Mouse (Mus musculus) hindbrain, embryonic 13.5 days (tissue): ENCODE data around the gene Radil. TPM values are rescaled to one million over a fixed set of nuclear protein-coding genes. Genes with fewer than 3 reads are reported as not detected.
A peak's percentile ranks its signal among the peaks of the same experiment; 100 is the strongest.

Source experiments
- ATAC-seq: fragments of 200-750 bp; cut with Nextera tagmentation; 2 replicates; pipeline ENCODE4 v1.8.0; 2017; ENCODE audit warnings: moderate TSS enrichment; ENCODE audit not compliant: low FRiP score
- H3K27ac ChIP-seq: fragments of 300-500 bp; sonication (generic); 2 replicates; pipeline ENCODE4 v1.5.1; 2015; ENCODE audit warnings: inconsistent platforms, mild to moderate bottlenecking, moderate library complexity
- H3K27me3 ChIP-seq: fragments of 300-500 bp; sonication (generic); 2 replicates; pipeline ENCODE4 v1.6.1; 2015; ENCODE audit warnings: mild to moderate bottlenecking, inconsistent platforms
- H3K36me3 ChIP-seq: fragments of 300-500 bp; sonication (generic); 2 replicates; pipeline ENCODE4 v1.6.1; 2015; ENCODE audit warnings: mild to moderate bottlenecking, inconsistent platforms
- H3K4me1 ChIP-seq: fragments of 300-500 bp; sonication (generic); replicated peaks from 2 replicates; pipeline ENCODE4 v1.6.1; 2015; ENCODE audit warnings: inconsistent platforms
- H3K4me2 ChIP-seq: fragments of 300-500 bp; sonication (generic); 2 replicates; pipeline ENCODE4 v1.6.1; 2015; ENCODE audit warnings: inconsistent platforms, mild to moderate bottlenecking, moderate library complexity
- H3K4me3 ChIP-seq: fragments of 300-500 bp; sonication (generic); 2 replicates; pipeline ENCODE4 v1.5.1; 2015; ENCODE audit warnings: mild to moderate bottlenecking, inconsistent platforms
- H3K9ac ChIP-seq: fragments of 300-500 bp; sonication (generic); 2 replicates; pipeline ENCODE4 v1.6.1; 2015; ENCODE audit warnings: mild to moderate bottlenecking, inconsistent platforms
- H3K9me3 ChIP-seq: fragments of 300-500 bp; sonication (generic); 2 replicates; pipeline ENCODE4 v1.6.1; 2016; ENCODE audit warnings: inconsistent platforms
- WGBS: fragments of 180-500 bp; shearing (Covaris S2); methylation state at CpG from one replicate; pipeline ENCODE4 v1.1.7; 2015; 5-methylcytosine and 5-hydroxymethylcytosine counted together
- polyA plus RNA-seq: library from polyadenylated mRNA; unstranded; fragments of >200 nt; fragmentation: Nextera tagmentation; extraction: Ambion mirVana; gene quantifications from 2 replicates; pipeline ENCODE4 v1.2.1, GENCODE M21; 2015

The Radil gene
- 12.9 and 15.7 TPM in 2 replicates for polyA plus RNA-seq

DNA sequence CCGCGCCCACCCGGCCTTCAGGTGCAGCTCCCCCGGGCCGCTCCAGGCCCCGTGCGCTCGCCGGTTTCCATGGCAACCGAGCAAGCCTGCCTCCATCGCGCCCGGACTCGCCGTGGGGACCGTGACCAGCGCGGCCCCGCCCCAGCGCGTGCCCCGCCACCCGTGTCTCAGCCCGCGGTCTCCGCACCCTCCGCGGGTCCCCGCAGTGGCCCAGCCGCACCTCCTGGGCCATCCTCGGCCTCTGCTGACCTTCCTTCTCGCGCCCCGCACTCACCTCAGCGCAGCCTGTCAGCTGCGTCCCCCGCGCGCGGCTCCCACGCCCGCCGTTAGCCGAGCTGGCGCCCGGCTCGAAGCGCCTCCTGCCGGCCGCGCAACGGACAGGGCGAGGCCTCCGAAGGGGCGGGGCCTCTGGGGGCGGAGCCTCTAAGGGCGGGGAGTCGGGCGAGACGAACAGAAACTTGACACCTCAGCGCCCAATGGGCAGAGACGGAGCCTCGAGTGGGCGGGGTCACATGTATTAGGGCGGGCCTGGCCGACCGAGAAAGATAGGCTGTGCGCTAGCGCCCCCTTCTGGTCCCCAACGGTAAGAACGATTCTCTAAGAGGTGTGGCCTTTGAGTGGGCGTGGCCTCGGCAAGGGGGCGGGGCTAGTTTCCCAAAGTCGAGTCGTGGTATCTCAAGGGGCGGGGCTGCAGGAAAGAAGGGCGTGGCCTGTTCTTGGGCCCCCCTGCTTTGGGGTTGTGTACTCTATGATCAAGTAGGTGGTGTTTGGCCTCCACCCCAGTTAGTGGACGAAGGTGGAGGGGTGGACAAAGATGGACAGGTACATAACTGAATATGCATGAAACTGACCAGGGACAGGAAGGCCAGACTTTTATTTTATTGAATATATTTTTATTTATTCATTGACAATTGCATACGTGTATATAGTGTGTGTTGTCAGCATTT is at the start of gene Radil:
Gene Radil, minus strand, starts transcription at position 393 of the 947 bp plus-strand sequence.
- H3K27ac ChIP-seq = peak within 1 kb of the TSS; percentile 71
- no peaks in the 10 kb centered on the region for H3K36me3 ChIP-seq
- peak within 1 kb of the TSS; percentile 93 for H3K4me2 ChIP-seq
- peak within 1 kb of the TSS; percentile 81 for H3K9ac ChIP-seq
- 0 out of 2 replicates have a peak, but pooled peaks cover 5% of the 10 kb centered on the region for H3K27me3 ChIP-seq
- no peaks in the 10 kb centered on the region for H3K9me3 ChIP-seq
- peak within 1 kb of the TSS; percentile 67 for H3K4me3 ChIP-seq
- ATAC-seq = peak; percentile 89
- 3% methylated on average over 76 of the region's 80 CpGs for WGBS
- peaks cover 24% of the 10 kb centered on the region for H3K4me1 ChIP-seq

DNA sequence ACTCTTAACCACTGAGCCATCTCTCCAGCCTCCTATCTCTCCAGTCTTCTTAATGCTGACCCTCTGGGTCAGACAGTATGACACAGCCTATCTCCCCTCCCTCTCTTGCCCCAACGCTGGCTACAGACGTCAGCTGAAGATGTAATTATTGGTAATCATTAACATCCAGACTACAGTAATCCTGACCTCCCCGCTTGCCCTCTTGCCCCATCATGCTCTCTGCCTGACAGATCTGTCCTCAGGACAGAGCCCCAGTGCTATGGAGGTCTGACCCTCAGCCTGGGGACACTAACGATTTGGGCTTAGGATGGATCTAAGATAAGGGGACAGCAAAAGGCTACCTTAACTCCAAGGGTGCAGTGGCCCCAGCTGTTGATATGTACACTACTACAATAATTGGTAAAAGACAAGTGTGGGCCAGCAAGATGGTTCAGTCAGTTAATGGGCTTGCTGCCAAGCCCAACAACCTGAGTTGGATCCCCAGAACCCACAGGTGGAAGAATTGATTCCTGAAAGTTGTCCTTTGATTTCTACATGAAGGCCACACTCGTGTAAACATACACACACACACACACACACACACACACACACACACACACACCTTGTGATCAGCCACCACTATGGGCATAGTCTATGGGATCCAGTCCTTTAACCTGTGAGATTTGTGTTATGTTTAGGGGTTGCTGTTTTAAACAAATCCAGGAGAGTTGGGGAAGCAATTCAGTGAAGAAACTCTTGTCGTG is 46.9 kb upstream of the Radil start:
- 76% methylated on average over 6 of the region's 6 CpGs for WGBS
- H3K4me2 ChIP-seq = no peak overlapping the region
- ATAC-seq = no peak

DNA sequence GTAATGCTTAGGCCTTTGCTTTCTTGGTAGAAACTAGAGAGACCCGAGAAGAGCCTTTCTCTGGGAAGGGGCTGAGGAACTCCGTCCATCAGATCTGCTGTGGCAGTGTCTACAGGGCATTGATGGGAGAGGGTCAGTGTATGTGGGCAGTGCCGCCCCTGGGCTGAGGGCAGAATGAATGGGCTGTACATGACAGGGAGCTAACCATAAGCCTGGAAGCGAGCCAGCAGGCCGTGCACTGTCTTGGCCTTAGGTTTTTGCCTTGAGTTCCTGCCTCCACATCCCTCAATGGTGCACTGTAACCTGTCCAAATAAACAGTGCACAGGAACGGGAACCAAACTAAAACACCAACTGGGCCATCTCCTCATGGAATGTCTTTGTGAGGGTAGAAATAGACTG is 45.8 kb upstream of the Radil start:
- Histone ChIP-seq H3K4me1 (peaks cover 8% of the 10 kb centered on the region), H3K4me3 (no peak overlapping the region), H3K9ac (no peak overlapping the region), H3K27me3 (no peaks in the 10 kb centered on the region), H3K36me3 (no peaks in the 10 kb centered on the region), H3K4me2 (no peak overlapping the region), H3K9me3 (no peaks in the 10 kb centered on the region), H3K27ac (no peak overlapping the region)
- ATAC-seq = no peak
- whole genome bisulfite sequencing = 81% methylated on average over 6 of the region's 6 CpGs

More for the DNA sequence above, 46.9 kb upstream of the Radil start:
- Histone ChIP-seq H3K4me1 (peaks cover 12% of the 10 kb centered on the region; the same call in 1 of the 2 replicates), H3K36me3 (no peaks in the 10 kb centered on the region), H3K9me3 (no peaks in the 10 kb centered on the region), H3K9ac (no peak overlapping the region), H3K4me3 (no peak overlapping the region), H3K27me3 (no peaks in the 10 kb centered on the region), H3K27ac (no peak overlapping the region)

DNA sequence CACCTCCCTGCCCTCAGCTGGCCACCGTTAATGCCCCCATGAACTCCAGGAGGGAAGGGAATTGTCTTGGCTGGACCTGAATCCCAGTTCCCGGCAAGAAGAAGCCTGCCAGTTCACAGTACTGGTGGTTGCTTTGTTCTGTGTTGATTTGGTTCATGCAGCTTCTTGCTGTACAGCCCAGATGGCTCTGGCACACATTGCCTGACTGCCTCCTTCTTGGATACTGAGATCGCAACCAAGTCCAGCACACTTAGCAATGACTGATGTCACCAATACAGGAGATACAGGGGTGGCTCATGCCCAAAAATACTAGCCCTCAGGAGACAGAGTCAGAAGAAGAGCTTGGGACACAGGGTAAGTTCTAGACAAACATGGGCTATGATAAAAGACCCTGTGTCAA is 44.8 kb upstream of the Radil start:
- Histone ChIP-seq H3K36me3 (no peaks in the 10 kb centered on the region), H3K9ac (no peak overlapping the region), H3K27ac (no peak overlapping the region), H3K4me1 (peaks cover 16% of the 10 kb centered on the region), H3K4me2 (no peak overlapping the region), H3K9me3 (no peaks in the 10 kb centered on the region), H3K27me3 (no peaks in the 10 kb centered on the region), H3K4me3 (no peak overlapping the region)
- ATAC-seq = no peak
- 67% methylated on average over 3 of the region's 3 CpGs for WGBS

DNA sequence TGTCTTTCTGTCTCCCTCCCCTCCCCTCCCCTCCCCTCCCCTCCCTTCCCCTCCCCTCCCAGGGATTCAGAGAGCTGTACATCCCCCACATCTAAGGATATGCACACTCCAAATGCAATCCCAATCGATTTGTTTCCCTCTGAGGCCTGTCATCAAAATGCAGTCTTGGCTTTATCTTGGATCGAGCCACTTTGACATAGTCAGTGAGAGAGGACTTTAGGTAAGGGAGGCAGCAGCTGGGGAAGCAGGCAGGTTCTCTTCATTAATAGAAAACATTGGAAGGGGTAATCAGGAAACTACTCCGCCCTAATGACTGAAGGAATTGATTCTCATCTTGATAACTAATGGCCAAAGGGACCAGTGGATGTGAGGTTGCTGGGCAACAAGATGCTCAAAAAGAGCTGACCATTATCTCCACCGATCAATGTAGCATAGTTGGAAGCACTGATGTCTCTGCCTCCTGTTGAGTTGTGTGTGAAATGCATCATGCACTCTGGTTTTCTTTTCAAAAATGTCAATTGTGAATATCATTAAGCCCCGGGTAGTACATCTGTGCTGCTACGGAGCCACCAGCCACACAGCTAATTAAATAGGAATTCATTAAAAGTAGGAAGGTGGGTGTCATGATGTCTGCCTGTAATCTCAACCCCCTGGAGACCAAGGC is 40.2 kb upstream of the Radil start:
- no peaks in the 10 kb centered on the region for H3K9me3 ChIP-seq
- WGBS = 37% methylated on average over 6 of the region's 6 CpGs
- no peaks in the 10 kb centered on the region for H3K36me3 ChIP-seq
- no peak overlapping the region for H3K4me3 ChIP-seq
- no peak overlapping the region for H3K4me2 ChIP-seq
- peak; percentile 53 for ATAC-seq
- peak overlapping the region; percentile 86 for H3K27ac ChIP-seq
- peaks cover 39% of the 10 kb centered on the region for H3K4me1 ChIP-seq
- no peak overlapping the region for H3K9ac ChIP-seq
- no peaks in the 10 kb centered on the region for H3K27me3 ChIP-seq

DNA sequence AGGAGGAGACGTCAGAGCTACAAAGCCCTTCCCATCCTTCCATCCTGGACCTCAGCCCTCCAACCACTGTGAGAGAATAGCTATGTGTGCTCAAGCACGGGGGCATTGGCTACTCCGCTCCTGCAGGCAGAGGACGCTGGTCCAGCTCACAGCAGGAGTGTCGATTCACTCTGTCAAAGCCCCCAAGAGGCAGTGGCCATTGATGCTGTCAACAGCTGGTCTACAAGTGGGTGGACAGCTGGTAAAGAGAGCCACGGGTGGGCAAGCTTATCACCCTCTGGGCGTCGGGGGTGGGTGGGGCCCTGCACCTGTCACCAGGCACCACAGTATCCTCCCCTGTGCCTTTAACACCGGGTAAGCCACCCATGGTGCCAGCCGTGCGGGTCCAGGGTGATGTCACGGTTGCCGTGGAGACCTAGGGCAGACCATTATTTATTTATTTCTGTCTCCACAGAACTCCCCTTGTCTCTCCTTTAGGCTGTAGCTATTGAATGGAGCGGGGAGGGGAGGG is 32.8 kb upstream of the Radil start:
- Histone ChIP-seq H3K4me1 (peaks cover 25% of the 10 kb centered on the region), H3K36me3 (peaks cover 4% of the 10 kb centered on the region; the same call in 1 of the 2 replicates), H3K9ac (no peak overlapping the region), H3K9me3 (no peaks in the 10 kb centered on the region), H3K4me2 (peak overlapping the region; percentile 25; the same call in 1 of the 2 replicates), H3K27me3 (0 out of 2 replicates have a peak, but pooled peaks cover 4% of the 10 kb centered on the region), H3K4me3 (no peak overlapping the region), H3K27ac (peak overlapping the region; percentile 71)
- peak; percentile 90 for ATAC-seq
- WGBS = 20% methylated on average over 14 of the region's 14 CpGs

DNA sequence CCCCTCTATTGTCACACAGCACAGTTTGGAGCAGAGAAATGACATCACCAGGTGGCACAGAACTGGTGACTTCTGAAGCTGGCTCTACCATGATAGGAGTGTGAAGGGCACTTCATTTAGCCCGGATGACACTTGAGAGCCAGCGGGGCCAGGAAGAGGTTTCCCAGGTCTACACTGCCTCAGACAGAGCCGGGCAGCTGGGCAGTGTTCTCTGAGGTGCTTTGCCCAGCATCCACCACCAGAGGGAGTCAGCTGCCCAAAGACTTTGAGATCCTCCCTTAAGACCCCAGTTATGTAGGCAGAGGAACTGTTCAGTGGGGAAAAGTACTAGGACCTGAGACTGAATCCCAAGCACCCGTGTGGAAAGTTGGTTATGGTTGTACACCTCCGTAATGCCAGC is 30.6 kb upstream of the Radil start:
- H3K4me2 ChIP-seq = no peak overlapping the region
- WGBS = 18% methylated on average over 5 of the region's 5 CpGs
- no peaks in the 10 kb centered on the region for H3K9me3 ChIP-seq
- H3K27me3 ChIP-seq = 0 out of 2 replicates have a peak, but pooled peaks cover 4% of the 10 kb centered on the region
- no peak overlapping the region for H3K4me3 ChIP-seq
- H3K9ac ChIP-seq = no peak overlapping the region
- H3K27ac ChIP-seq = 0 out of 2 replicates have a peak overlapping the region, but pooled peaks have one; percentile 71
- H3K36me3 ChIP-seq = peaks cover 9% of the 10 kb centered on the region
- ATAC-seq = peak; percentile 22; the same call in 1 of the 2 replicates
- H3K4me1 ChIP-seq = peaks cover 19% of the 10 kb centered on the region

DNA sequence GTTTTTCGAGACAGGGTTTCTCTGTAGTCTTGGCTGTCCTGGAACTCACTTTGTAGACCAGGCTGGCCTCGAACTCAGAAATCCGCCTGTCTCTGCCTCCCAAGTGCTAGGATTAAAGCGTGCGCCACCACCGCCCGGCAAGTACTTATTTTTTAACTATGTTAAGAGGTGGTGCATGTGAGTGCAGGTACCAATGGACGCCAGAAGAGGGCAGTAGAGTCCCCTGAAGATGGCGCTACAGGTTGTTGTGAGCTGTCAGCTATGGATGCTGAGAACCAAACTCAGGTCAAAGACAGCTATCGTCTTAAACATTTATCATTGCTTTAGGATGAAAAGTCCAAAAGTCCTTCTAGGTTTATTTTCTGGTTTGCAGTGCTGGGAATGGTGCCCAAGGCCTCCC is 27.3 kb upstream of the Radil start:
- 90% methylated on average over 10 of the region's 10 CpGs for WGBS
- 0 out of 2 replicates have a peak, but pooled peaks cover 4% of the 10 kb centered on the region for H3K27me3 ChIP-seq
- no peak overlapping the region for H3K27ac ChIP-seq
- H3K4me2 ChIP-seq = no peak overlapping the region
- no peak overlapping the region for H3K4me3 ChIP-seq
- ATAC-seq = no peak
- H3K36me3 ChIP-seq = peaks cover 9% of the 10 kb centered on the region
- no peak overlapping the region for H3K9ac ChIP-seq
- peaks cover 5% of the 10 kb centered on the region; the same call in 1 of the 2 replicates for H3K4me1 ChIP-seq
- H3K9me3 ChIP-seq = no peaks in the 10 kb centered on the region

DNA sequence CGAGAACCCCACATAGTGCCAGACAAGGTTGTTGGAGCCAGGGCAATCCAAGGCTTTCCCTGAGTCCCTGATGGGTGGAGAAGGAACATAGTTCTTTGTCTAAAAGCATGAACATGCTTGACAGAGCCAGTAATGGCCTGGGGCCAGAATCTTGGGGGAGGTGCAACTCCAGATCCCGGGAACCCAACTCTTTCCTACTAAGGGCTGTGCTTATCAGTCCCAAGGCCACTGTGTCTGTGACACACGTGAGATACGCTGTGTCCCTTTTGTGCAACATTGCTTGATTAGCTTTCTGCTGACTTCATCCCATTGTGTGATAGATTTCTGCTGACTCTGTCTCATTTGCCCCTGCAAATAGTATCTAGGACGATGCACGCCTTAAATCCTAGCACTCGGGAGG is 25.9 kb upstream of the Radil start:
- H3K9me3 ChIP-seq = no peaks in the 10 kb centered on the region
- H3K9ac ChIP-seq = no peak overlapping the region
- H3K4me1 ChIP-seq = peaks cover 2% of the 10 kb centered on the region; the same call in 1 of the 2 replicates
- peaks cover 17% of the 10 kb centered on the region for H3K36me3 ChIP-seq
- H3K4me3 ChIP-seq = no peak overlapping the region
- H3K27ac ChIP-seq = no peak overlapping the region
- 0 out of 2 replicates have a peak, but pooled peaks cover 4% of the 10 kb centered on the region for H3K27me3 ChIP-seq
- no peak overlapping the region for H3K4me2 ChIP-seq
- 83% methylated on average over 7 of the region's 7 CpGs for WGBS
- ATAC-seq = no peak

DNA sequence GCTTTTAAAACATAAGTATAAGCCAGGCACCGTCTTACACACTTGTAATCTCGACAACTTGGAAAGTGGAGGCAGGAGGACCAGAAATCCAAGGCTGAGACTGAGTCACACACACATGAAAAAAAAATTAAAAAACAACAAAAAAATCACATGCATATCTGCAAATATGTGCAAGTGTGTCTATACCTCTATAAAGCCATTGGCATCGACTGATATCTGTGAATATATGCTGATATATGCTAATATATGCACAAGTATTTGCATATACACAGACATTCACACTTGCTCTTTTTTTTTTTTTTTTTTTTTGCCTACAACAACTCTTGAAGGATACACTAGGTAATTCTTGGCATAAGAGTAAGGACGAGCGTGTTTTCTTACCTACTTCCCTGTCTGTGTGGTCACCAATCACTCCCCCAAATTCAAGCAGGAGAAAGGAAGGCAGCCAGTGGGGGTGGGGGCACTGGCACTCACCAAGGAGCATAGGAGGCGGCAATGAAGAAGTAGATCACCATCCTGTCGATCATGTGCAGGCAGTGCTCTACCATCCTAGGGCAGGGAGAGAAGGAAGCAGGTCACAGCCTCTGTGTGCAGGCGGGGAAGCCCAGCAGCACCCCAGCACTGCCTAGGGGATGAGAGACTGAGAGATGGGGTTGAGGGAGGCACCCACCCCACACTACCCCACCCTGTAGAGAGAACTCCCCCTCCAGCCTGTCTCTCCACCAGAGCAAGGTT is 23.6 kb upstream of the Radil start:
- Histone ChIP-seq H3K9me3 (no peaks in the 10 kb centered on the region), H3K36me3 (peaks cover 18% of the 10 kb centered on the region), H3K4me3 (no peak overlapping the region), H3K4me1 (no peaks in the 10 kb centered on the region), H3K4me2 (no peak overlapping the region), H3K27me3 (no peaks in the 10 kb centered on the region), H3K27ac (no peak overlapping the region; the same call in 1 of the 2 replicates), H3K9ac (no peak overlapping the region)
- no peak for ATAC-seq
- 70% methylated on average over 8 of the region's 8 CpGs for WGBS

DNA sequence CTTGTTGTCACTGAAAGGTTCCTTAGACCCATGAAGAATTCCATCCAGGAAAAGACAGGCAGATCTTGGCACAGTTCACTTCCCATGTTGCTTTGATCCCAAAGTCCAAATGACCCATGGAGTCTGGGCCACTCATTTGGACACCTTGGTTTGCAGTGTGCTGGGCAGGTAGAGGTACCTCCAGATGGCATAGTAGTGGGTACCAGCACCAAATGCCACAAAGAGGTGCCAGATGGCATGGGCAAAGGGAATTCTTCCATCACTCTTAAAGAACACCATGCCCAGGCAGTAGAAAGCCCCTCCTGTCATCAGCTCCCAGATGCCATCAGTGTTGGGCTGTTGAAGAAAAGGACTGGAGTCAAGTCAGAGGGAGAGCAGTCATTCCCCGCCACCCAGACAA is 13.7 kb upstream of the Radil start:
- Histone ChIP-seq H3K4me3 (no peak overlapping the region), H3K9ac (no peak overlapping the region), H3K27ac (no peak overlapping the region), H3K27me3 (0 out of 2 replicates have a peak, but pooled peaks cover 3% of the 10 kb centered on the region), H3K4me1 (no peaks in the 10 kb centered on the region), H3K4me2 (no peak overlapping the region), H3K9me3 (peaks cover 13% of the 10 kb centered on the region), H3K36me3 (peaks cover 34% of the 10 kb centered on the region)
- no peak for ATAC-seq
- 96% methylated on average over 1 of the region's 1 CpGs for WGBS
